Mouse (Mus musculus) forebrain, postnatal 0 days (tissue): ENCODE measurements around the gene Relt. TPM values are rescaled to one million over a fixed set of nuclear protein-coding genes. Genes with fewer than 3 reads are reported as not detected.

Experiments
- ATAC-seq: fragments of 200-750 bp; cut with Nextera tagmentation; 2 replicates; pipeline ENCODE4 v1.8.0; 2017; ENCODE audit warnings: mild to moderate bottlenecking, moderate library complexity
- DNase-seq: peaks from one replicate; pipeline ENCODE4 v3.0.0-alpha.2; 2015
- H3K27ac ChIP-seq: fragments of 300-500 bp; sonication (generic); 2 replicates; pipeline ENCODE4 v1.5.1; 2014; ENCODE audit warnings: low read depth, mild to moderate bottlenecking, antibody characterized with exemption, low read length, moderate library complexity, mixed read lengths
- H3K27me3 ChIP-seq: fragments of 300-500 bp; sonication (generic); 2 replicates; pipeline ENCODE4 v1.6.1; 2014; ENCODE audit warnings: mild to moderate bottlenecking, low read length, mixed read lengths; ENCODE audit not compliant: insufficient read depth
- H3K36me3 ChIP-seq: fragments of 300-500 bp; sonication (generic); 2 replicates; pipeline ENCODE4 v1.6.1; 2014; ENCODE audit warnings: mild to moderate bottlenecking, moderate library complexity; ENCODE audit not compliant: insufficient read depth
- H3K4me1 ChIP-seq: fragments of 300-500 bp; sonication (generic); 2 replicates; pipeline ENCODE4 v1.6.1; 2014; ENCODE audit warnings: antibody characterized with exemption; ENCODE audit not compliant: insufficient read depth
- H3K4me2 ChIP-seq: fragments of 300-500 bp; sonication (generic); 2 replicates; pipeline ENCODE4 v1.6.1; 2014; ENCODE audit warnings: low read depth, mild to moderate bottlenecking, moderate library complexity
- H3K4me3 ChIP-seq: fragments of 300-500 bp; sonication (generic); 2 replicates; pipeline ENCODE4 v1.5.1; 2014; ENCODE audit warnings: low read depth, low read length, mixed read lengths
- H3K9ac ChIP-seq: fragments of 300-500 bp; sonication (generic); 2 replicates; pipeline ENCODE4 v1.6.1; 2014; ENCODE audit warnings: mild to moderate bottlenecking
- H3K9me3 ChIP-seq: fragments of 300-500 bp; sonication (generic); 2 replicates; pipeline ENCODE4 v1.6.1; 2016; ENCODE audit warnings: low read length
- CTCF ChIP-seq: sonication (generic); IDR thresholded peaks from 2 replicates; pipeline ENCODE4 v1.5.1; 2016; ENCODE audit warnings: antibody characterized with exemption, control low read depth, low read depth
- whole genome bisulfite sequencing: fragments of 180-500 bp; shearing (Covaris S2); extraction: QIAGEN DNeasy Blood & Tissue Kit; methylation state at CpG from one replicate; pipeline ENCODE4 v1.1.7; 2014; 5-methylcytosine and 5-hydroxymethylcytosine counted together
- polyA plus RNA-seq: library from polyadenylated mRNA; unstranded; fragments of >200 nt; fragmentation: Nextera tagmentation; extraction: Ambion mirVana; gene quantifications from 2 replicates; pipeline ENCODE4 v1.2.1, GENCODE M21; 2015
- total RNA-seq: library from RNA; depleted of rRNA; stranded (reverse); fragments of >200 nt; gene quantifications from 2 replicates; pipeline ENCODE4 v1.2.3, GENCODE M21; 2014

Gene Relt
- total and polyA plus RNA-seq, 2 experiments from 2014 or later, result 4.4 to 8.3 TPM

- DNase-seq (no peak), ATAC-seq (no peak)
- Histone ChIP-seq H3K4me1 (no peaks in the 10 kb centered on the region), H3K27ac (no peak overlapping the region), H3K4me2 (no peak overlapping the region), H3K4me3 (no peak overlapping the region), H3K36me3 (peaks cover 21% of the 10 kb centered on the region), H3K27me3 (no peaks in the 10 kb centered on the region), H3K9ac (no peak overlapping the region), H3K9me3 (no peaks in the 10 kb centered on the region)
- no peak for TF ChIP-seq CTCF
- 73% methylated on average over 4 of the region's 4 CpGs for WGBS
Measured at GRCm38 (mm10) chr7:100868551-100868950, 5.3 kb upstream of the Relt start.

GRCm38 (mm10) chr7:100867561-100867960, 4.3 kb upstream of the Relt start:
- WGBS, result 62% methylated on average over 2 of the region's 2 CpGs
- Histone ChIP-seq H3K27me3 (no peaks in the 10 kb centered on the region), H3K9ac (no peak overlapping the region)

GRCm38 (mm10) chr7:100866675-100867074, 3.4 kb upstream of the Relt start:
- WGBS, result 6% methylated on average over 3 of the region's 3 CpGs
- Histone ChIP-seq H3K9me3 (no peaks in the 10 kb centered on the region), H3K4me2 (no peak overlapping the region), H3K27ac (no peak overlapping the region), H3K9ac (no peak overlapping the region), H3K4me1 (no peaks in the 10 kb centered on the region), H3K36me3 (peaks cover 3% of the 10 kb centered on the region; the same call in 1 of the 2 replicates), H3K4me3 (no peak overlapping the region), H3K27me3 (no peaks in the 10 kb centered on the region)
- ATAC-seq, result no peak
- TF ChIP-seq CTCF, result peak; percentile 83
- DNase-seq, result peak; percentile 83

More at GRCm38 (mm10) chr7:100867561-100867960, 4.3 kb upstream of the Relt start:
- TF ChIP-seq CTCF, result no peak
- H3K4me2 ChIP-seq, result no peak overlapping the region
- DNase-seq, result no peak
- no peak overlapping the region for H3K4me3 ChIP-seq
- peaks cover 11% of the 10 kb centered on the region for H3K36me3 ChIP-seq
- H3K9me3 ChIP-seq, result no peaks in the 10 kb centered on the region
- ATAC-seq, result no peak
- H3K27ac ChIP-seq, result no peak overlapping the region
- H3K4me1 ChIP-seq, result no peaks in the 10 kb centered on the region

- H3K27ac ChIP-seq, result no peak overlapping the region
- 8% methylated on average over 4 of the region's 4 CpGs for WGBS
- H3K4me3 ChIP-seq, result peak overlapping the region; percentile 63
- peak overlapping the region; percentile 94 for H3K4me2 ChIP-seq
- ATAC-seq, result peak; percentile 1; the same call in 1 of the 2 replicates
- TF ChIP-seq CTCF, result no peak
- no peak for DNase-seq
- no peaks in the 10 kb centered on the region for H3K9me3 ChIP-seq
- H3K27me3 ChIP-seq, result no peaks in the 10 kb centered on the region
- peak overlapping the region; percentile 69 for H3K9ac ChIP-seq
- no peaks in the 10 kb centered on the region for H3K36me3 ChIP-seq
- no peaks in the 10 kb centered on the region for H3K4me1 ChIP-seq
Measured at GRCm38 (mm10) chr7:100862353-100862752, 893 bp downstream of the Relt start.

- H3K36me3 ChIP-seq, result no peaks in the 10 kb centered on the region
- H3K4me3 ChIP-seq, result no peak overlapping the region
- H3K27me3 ChIP-seq, result no peaks in the 10 kb centered on the region
- H3K4me1 ChIP-seq, result no peaks in the 10 kb centered on the region
- H3K9me3 ChIP-seq, result no peaks in the 10 kb centered on the region
- ATAC-seq, result no peak
- H3K27ac ChIP-seq, result no peak overlapping the region
- H3K4me2 ChIP-seq, result no peak overlapping the region
- no peak overlapping the region for H3K9ac ChIP-seq
- WGBS, result 89% methylated on average over 5 of the region's 5 CpGs
- DNase-seq, result no peak
- no peak for TF ChIP-seq CTCF
Measured at GRCm38 (mm10) chr7:100861209-100861608, 2.0 kb downstream of the Relt start.

GRCm38 (mm10) chr7:100860450-100860849, 2.8 kb downstream of the Relt start:
- DNase-seq, result no peak
- Histone ChIP-seq H3K27me3 (no peaks in the 10 kb centered on the region), H3K27ac (no peak overlapping the region), H3K4me3 (no peak overlapping the region), H3K4me2 (no peak overlapping the region), H3K9ac (no peak overlapping the region), H3K36me3 (no peaks in the 10 kb centered on the region), H3K4me1 (0 out of 2 replicates have a peak, but pooled peaks cover 2% of the 10 kb centered on the region), H3K9me3 (no peaks in the 10 kb centered on the region)
- no peak for ATAC-seq
- TF ChIP-seq CTCF, result no peak
- 88% methylated on average over 3 of the region's 3 CpGs for WGBS

- WGBS, result 73% methylated on average over 5 of the region's 5 CpGs
- H3K4me3 ChIP-seq, result no peak overlapping the region
- H3K9me3 ChIP-seq, result no peaks in the 10 kb centered on the region
- peaks cover 17% of the 10 kb centered on the region; the same call in 1 of the 2 replicates for H3K4me1 ChIP-seq
- H3K9ac ChIP-seq, result no peak overlapping the region
- H3K27me3 ChIP-seq, result no peaks in the 10 kb centered on the region
- H3K4me2 ChIP-seq, result no peak overlapping the region
- H3K36me3 ChIP-seq, result no peaks in the 10 kb centered on the region
- no peak for TF ChIP-seq CTCF
- ATAC-seq, result no peak
- DNase-seq, result no peak
- no peak overlapping the region for H3K27ac ChIP-seq
Measured at GRCm38 (mm10) chr7:100855795-100856573, 7.3 kb downstream of the Relt start.
